Mouse (Mus musculus) hindbrain, postnatal 0 days (tissue): ENCODE results near the gene Wwox. TPM values are rescaled to one million over a fixed set of nuclear protein-coding genes. Genes with fewer than 3 reads are reported as not detected.

Experiments
- ATAC-seq: fragments of 200-750 bp; cut with Nextera tagmentation; 2 replicates; pipeline ENCODE4 v1.8.0; 2017; ENCODE audit warnings: mild to moderate bottlenecking, moderate TSS enrichment, moderate library complexity
- DNase-seq: peaks from one replicate; pipeline ENCODE4 v3.0.0-alpha.2; 2015; ENCODE audit warnings: low spot score
- H3K27ac ChIP-seq: fragments of 300-500 bp; sonication (generic); 2 replicates; pipeline ENCODE4 v1.5.1; 2014; ENCODE audit warnings: mild to moderate bottlenecking
- H3K27me3 ChIP-seq: fragments of 300-500 bp; sonication (generic); 2 replicates; pipeline ENCODE4 v1.6.1; 2014; ENCODE audit warnings: low read length, mixed read lengths; ENCODE audit not compliant: insufficient read depth
- H3K36me3 ChIP-seq: fragments of 300-500 bp; sonication (generic); 2 replicates; pipeline ENCODE4 v1.6.1; 2014; ENCODE audit warnings: low read length, mixed read lengths; ENCODE audit not compliant: insufficient read depth
- H3K4me1 ChIP-seq: fragments of 300-500 bp; sonication (generic); 2 replicates; pipeline ENCODE4 v1.6.1; 2014; ENCODE audit warnings: antibody characterized with exemption, low read length, mixed read lengths; ENCODE audit not compliant: insufficient read depth
- H3K4me2 ChIP-seq: fragments of 300-500 bp; sonication (generic); 2 replicates; pipeline ENCODE4 v1.6.1; 2014; ENCODE audit warnings: low read depth, mild to moderate bottlenecking, low read length, moderate library complexity, mixed read lengths
- H3K4me3 ChIP-seq: fragments of 300-500 bp; sonication (generic); 2 replicates; pipeline ENCODE4 v1.5.1; 2014; ENCODE audit warnings: low read length
- H3K9ac ChIP-seq: fragments of 300-500 bp; sonication (generic); replicated peaks from 2 replicates; pipeline ENCODE4 v1.6.1; 2014; ENCODE audit warnings: mild to moderate bottlenecking, low read length, moderate library complexity, mixed read lengths
- H3K9me3 ChIP-seq: fragments of 300-500 bp; sonication (generic); 2 replicates; pipeline ENCODE4 v1.6.1; 2016; ENCODE audit warnings: low read length, mixed read lengths
- CTCF ChIP-seq: IDR thresholded peaks from 2 replicates; pipeline ENCODE4 v1.5.1; 2016; ENCODE audit warnings: antibody characterized with exemption, control low read depth, low read depth
- WGBS: fragments of 180-500 bp; shearing (Covaris S2); extraction: QIAGEN DNeasy Blood & Tissue Kit; methylation state at CpG from one replicate; pipeline ENCODE4 v1.1.7; 2014; 5-methylcytosine and 5-hydroxymethylcytosine counted together
- polyA plus RNA-seq: library from polyadenylated mRNA; unstranded; fragments of >200 nt; fragmentation: Nextera tagmentation; extraction: Ambion mirVana; gene quantifications from 2 replicates; pipeline ENCODE4 v1.2.1, GENCODE M21; 2015
- total RNA-seq: library from RNA; depleted of rRNA; stranded (reverse); fragments of >200 nt; gene quantifications from 2 replicates; pipeline ENCODE4 v1.2.3, GENCODE M21; 2014

Wwox gene
- total and polyA plus RNA-seq, 2 experiments from 2014 or later = 17.1 to 19.8 TPM

GRCm38 (mm10) chr8:114831595-114831994 is 392.1 kb downstream of the Wwox start:
- Histone ChIP-seq H3K4me2 (no peak overlapping the region), H3K9me3 (no peaks in the 10 kb centered on the region), H3K4me3 (no peak overlapping the region), H3K9ac (no peak overlapping the region), H3K36me3 (no peaks in the 10 kb centered on the region), H3K4me1 (no peaks in the 10 kb centered on the region), H3K27ac (no peak overlapping the region), H3K27me3 (no peaks in the 10 kb centered on the region)
- WGBS = 77% methylated on average over 9 of the region's 9 CpGs
- ATAC-seq = no peak
- TF ChIP-seq CTCF = no peak
- no peak for DNase-seq

GRCm38 (mm10) chr8:114832251-114832774 is 392.9 kb downstream of the Wwox start:
- WGBS = 81% methylated on average over 8 of the region's 8 CpGs
- Histone ChIP-seq H3K4me3 (no peak overlapping the region), H3K27ac (no peak overlapping the region), H3K9me3 (no peaks in the 10 kb centered on the region), H3K27me3 (no peaks in the 10 kb centered on the region), H3K9ac (no peak overlapping the region), H3K4me2 (no peak overlapping the region), H3K4me1 (no peaks in the 10 kb centered on the region), H3K36me3 (no peaks in the 10 kb centered on the region)
- DNase-seq (no peak), ATAC-seq (no peak)
- TF ChIP-seq CTCF = no peak

- Histone ChIP-seq H3K36me3 (no peaks in the 10 kb centered on the region), H3K9me3 (no peaks in the 10 kb centered on the region), H3K9ac (no peak overlapping the region), H3K4me1 (no peaks in the 10 kb centered on the region), H3K4me2 (no peak overlapping the region), H3K27ac (no peak overlapping the region), H3K27me3 (no peaks in the 10 kb centered on the region), H3K4me3 (no peak overlapping the region)
- ATAC-seq (no peak), DNase-seq (no peak)
- 80% methylated on average over 15 of the region's 15 CpGs for WGBS
- no peak for TF ChIP-seq CTCF
Observed at GRCm38 (mm10) chr8:114834730-114835129, 395.3 kb downstream of the Wwox start.

GRCm38 (mm10) chr8:114839998-114840397 is 400.5 kb downstream of the Wwox start:
- Histone ChIP-seq H3K27me3 (no peaks in the 10 kb centered on the region), H3K4me2 (no peak overlapping the region), H3K9ac (no peak overlapping the region), H3K4me1 (no peaks in the 10 kb centered on the region), H3K9me3 (no peaks in the 10 kb centered on the region), H3K27ac (no peak overlapping the region), H3K4me3 (no peak overlapping the region), H3K36me3 (no peaks in the 10 kb centered on the region)
- no peak for TF ChIP-seq CTCF
- DNase-seq (no peak), ATAC-seq (no peak)
- 90% methylated on average over 10 of the region's 10 CpGs for WGBS

- H3K9ac ChIP-seq = no peak overlapping the region
- no peak for TF ChIP-seq CTCF
- ATAC-seq (no peak), DNase-seq (no peak)
- H3K9me3 ChIP-seq = no peaks in the 10 kb centered on the region
- no peak overlapping the region for H3K4me2 ChIP-seq
- H3K4me3 ChIP-seq = no peak overlapping the region
- H3K4me1 ChIP-seq = no peaks in the 10 kb centered on the region
- no peaks in the 10 kb centered on the region for H3K36me3 ChIP-seq
- WGBS = 96% methylated on average over 7 of the region's 7 CpGs
- H3K27me3 ChIP-seq = no peaks in the 10 kb centered on the region
- no peak overlapping the region for H3K27ac ChIP-seq
Observed at GRCm38 (mm10) chr8:114847666-114848065, 408.2 kb downstream of the Wwox start.

- no peak overlapping the region for H3K4me2 ChIP-seq
- H3K27me3 ChIP-seq = no peaks in the 10 kb centered on the region
- 57% methylated on average over 9 of the region's 9 CpGs for WGBS
- DNase-seq (no peak), ATAC-seq (no peak)
- no peak overlapping the region for H3K9ac ChIP-seq
- H3K4me1 ChIP-seq = no peaks in the 10 kb centered on the region
- H3K4me3 ChIP-seq = no peak overlapping the region
- TF ChIP-seq CTCF = no peak
- H3K36me3 ChIP-seq = no peaks in the 10 kb centered on the region
- H3K9me3 ChIP-seq = no peaks in the 10 kb centered on the region
- no peak overlapping the region for H3K27ac ChIP-seq
Observed at GRCm38 (mm10) chr8:114849461-114849860, 410.0 kb downstream of the Wwox start.

- 39% methylated on average over 14 of the region's 15 CpGs for WGBS
- no peaks in the 10 kb centered on the region for H3K4me1 ChIP-seq
- 0 out of 2 replicates have a peak, but pooled peaks have one; percentile 32 for ATAC-seq
Observed at GRCm38 (mm10) chr8:114850014-114850870, 410.8 kb downstream of the Wwox start.

More at GRCm38 (mm10) chr8:114850014-114850870, 410.8 kb downstream of the Wwox start:
- Histone ChIP-seq H3K4me2 (no peak overlapping the region), H3K36me3 (no peaks in the 10 kb centered on the region), H3K27ac (no peak overlapping the region), H3K4me3 (no peak overlapping the region), H3K27me3 (no peaks in the 10 kb centered on the region), H3K9me3 (no peaks in the 10 kb centered on the region), H3K9ac (no peak overlapping the region)
- DNase-seq = peak; percentile 27
- TF ChIP-seq CTCF = no peak
